Mouse (Mus musculus) embryonic fibroblast, embryonic 13.5 days (primary cell): ENCODE results near the gene Srpk1. TPM values are rescaled to one million over a fixed set of nuclear protein-coding genes. Genes with fewer than 3 reads are reported as not detected.

ENCODE experiments used
- H3K27ac ChIP-seq: 2 replicates; pipeline ENCODE4 v1.5.1; 2012; ENCODE audit warnings: low read length, control low read depth, inconsistent platforms; ENCODE audit not compliant: insufficient read depth
- H3K4me1 ChIP-seq: 2 replicates; pipeline ENCODE4 v1.6.1; 2011; ENCODE audit warnings: low read length; ENCODE audit not compliant: control insufficient read depth, insufficient read depth
- H3K4me3 ChIP-seq: 2 replicates; pipeline ENCODE4 v1.5.1; 2011; ENCODE audit warnings: mild to moderate bottlenecking, control low read depth, low read length; ENCODE audit not compliant: insufficient read depth
- CTCF ChIP-seq: IDR thresholded peaks from 2 replicates; pipeline ENCODE4 v1.5.1; 2011; ENCODE audit warnings: mild to moderate bottlenecking, control low read depth, low read length, moderate library complexity, borderline replicate concordance; ENCODE audit not compliant: insufficient read depth
- POLR2A ChIP-seq: IDR thresholded peaks from 2 replicates; pipeline ENCODE4 v1.6.1; 2011; ENCODE audit warnings: low read depth, mild to moderate bottlenecking, control low read depth, low read length, moderate library complexity
- polyA plus RNA-seq: library from polyadenylated mRNA; stranded (reverse); fragments of >200 nt; gene quantifications from 2 replicates; pipeline ENCODE4 v1.2.4, GENCODE M21; 2011; ENCODE audit warnings: low read depth; ENCODE audit not compliant: missing spikeins, insufficient read length

The Srpk1 gene
- polyA plus RNA-seq, result 115 and 125 TPM in 2 replicates

DNA sequence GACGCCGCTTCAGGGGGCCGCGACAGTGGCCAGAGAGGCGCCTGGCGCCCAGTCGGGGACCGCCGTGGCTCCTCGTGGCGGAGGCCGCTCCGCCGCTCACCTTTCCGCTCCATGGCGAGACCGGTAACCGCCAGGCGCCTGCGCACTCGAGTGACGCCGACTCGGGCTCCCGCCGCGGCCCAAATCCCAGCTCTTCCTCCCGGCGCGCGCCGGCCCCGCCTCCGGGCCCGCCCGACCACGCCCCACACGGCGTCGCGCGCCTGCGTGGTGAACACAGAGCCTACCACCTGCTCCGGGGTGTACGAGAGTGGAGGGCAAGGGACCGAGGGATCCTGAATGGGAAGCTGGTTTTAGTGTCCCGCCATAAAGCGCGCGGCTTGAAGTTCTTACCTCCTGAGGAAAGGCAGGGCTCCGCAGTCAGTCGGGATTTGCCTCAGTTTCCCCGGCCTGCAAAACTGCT is at the start of gene Srpk1:
TSS of gene Srpk1 (minus strand) at position 410 of the 460 bp plus-strand sequence.
- Histone ChIP-seq H3K4me3 (peak within 1 kb of the TSS; percentile 90), H3K27ac (peak within 1 kb of the TSS; percentile 14), H3K4me1 (no peaks in the 10 kb centered on the region)
- TF ChIP-seq POLR2A, result peak; percentile 79
- no peak for TF ChIP-seq CTCF

GRCm38 (mm10) chr17:28659564-28659963 is 37.1 kb upstream of the Srpk1 start:
- no peak overlapping the region for H3K4me3 ChIP-seq
- no peak overlapping the region for H3K27ac ChIP-seq
- H3K4me1 ChIP-seq, result no peaks in the 10 kb centered on the region
- TF ChIP-seq CTCF (no peak), POLR2A (no peak)

GRCm38 (mm10) chr17:28657936-28658335 is 35.4 kb upstream of the Srpk1 start:
- TF ChIP-seq POLR2A, result no peak
- TF ChIP-seq CTCF, result no peak
- Histone ChIP-seq H3K4me1 (no peaks in the 10 kb centered on the region), H3K27ac (no peak overlapping the region), H3K4me3 (no peak overlapping the region)

DNA sequence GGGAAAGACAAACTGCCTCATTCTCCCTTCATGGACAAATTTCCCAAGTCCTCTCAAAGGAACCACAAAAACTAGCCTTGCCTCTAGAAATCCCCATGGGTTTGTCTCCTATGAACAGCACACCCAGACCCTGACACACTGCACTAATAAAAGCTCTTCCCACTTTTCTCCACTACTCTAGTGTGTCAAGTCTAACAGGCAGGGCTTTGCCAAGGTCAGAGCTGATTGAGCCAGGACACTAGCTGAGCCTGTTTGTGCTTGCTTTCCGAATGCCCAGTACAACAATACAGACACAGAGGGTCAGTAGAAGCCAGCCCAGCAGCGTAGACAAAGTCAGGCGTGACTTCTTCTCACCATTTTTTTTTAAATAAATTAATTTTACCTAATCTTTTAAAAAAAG is 27.8 kb upstream of the Srpk1 start:
- no peak overlapping the region for H3K27ac ChIP-seq
- TF ChIP-seq POLR2A (no peak), CTCF (no peak)
- no peaks in the 10 kb centered on the region for H3K4me1 ChIP-seq
- H3K4me3 ChIP-seq, result no peak overlapping the region

DNA sequence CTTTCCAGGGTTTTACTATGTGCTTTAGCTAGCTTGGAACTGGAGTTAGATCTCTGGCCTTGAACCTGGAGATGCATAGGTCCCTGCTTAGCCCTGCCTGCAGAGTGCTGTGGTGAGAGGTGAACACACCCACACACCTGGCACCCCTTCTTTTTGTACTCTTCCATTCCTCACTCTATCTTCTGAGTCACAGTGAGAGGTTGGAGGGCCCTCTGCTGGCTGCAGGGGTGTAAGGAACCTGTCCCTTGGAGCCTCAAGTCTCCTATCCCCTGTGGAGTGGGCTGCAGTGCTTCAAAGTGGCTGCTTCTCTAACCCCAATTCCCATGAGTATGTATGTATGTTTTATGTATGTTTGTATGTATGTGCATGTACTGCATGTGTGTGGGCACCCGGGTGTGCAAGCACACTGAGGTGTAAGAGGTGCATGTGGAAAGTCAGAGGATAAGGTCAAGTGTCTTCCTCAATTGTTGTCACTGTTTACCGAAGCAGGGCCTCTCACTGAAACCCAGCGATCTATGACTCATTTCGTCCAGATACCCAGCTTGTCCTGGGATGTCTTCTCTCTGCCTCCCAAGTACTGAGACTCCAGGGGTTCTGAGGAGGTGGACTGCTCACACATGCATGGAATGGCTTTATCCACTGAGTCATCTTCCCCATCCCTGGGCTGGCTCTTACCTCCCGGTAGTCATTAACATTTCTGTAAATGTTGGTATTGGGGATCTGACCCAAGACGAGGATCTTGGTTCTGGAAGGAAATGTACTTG is 26.3 kb upstream of the Srpk1 start:
- H3K4me1 ChIP-seq, result no peaks in the 10 kb centered on the region
- no peak for TF ChIP-seq POLR2A
- TF ChIP-seq CTCF, result peak; percentile 34; the same call in 1 of the 2 replicates
- H3K4me3 ChIP-seq, result no peak overlapping the region
- H3K27ac ChIP-seq, result no peak overlapping the region

GRCm38 (mm10) chr17:28646221-28646620 is 23.7 kb upstream of the Srpk1 start:
- TF ChIP-seq CTCF (no peak), POLR2A (no peak)
- Histone ChIP-seq H3K4me3 (no peak overlapping the region), H3K27ac (no peak overlapping the region), H3K4me1 (no peaks in the 10 kb centered on the region)

GRCm38 (mm10) chr17:28644112-28644511 is 21.6 kb upstream of the Srpk1 start:
- H3K27ac ChIP-seq, result no peak overlapping the region
- H3K4me3 ChIP-seq, result no peak overlapping the region
- no peaks in the 10 kb centered on the region for H3K4me1 ChIP-seq
- TF ChIP-seq POLR2A (no peak), CTCF (no peak)

GRCm38 (mm10) chr17:28643697-28644096 is 21.2 kb upstream of the Srpk1 start:
- no peak overlapping the region for H3K27ac ChIP-seq
- H3K4me1 ChIP-seq, result no peaks in the 10 kb centered on the region
- TF ChIP-seq CTCF (no peak), POLR2A (no peak)
- no peak overlapping the region for H3K4me3 ChIP-seq

- Histone ChIP-seq H3K27ac (no peak overlapping the region), H3K4me3 (no peak overlapping the region), H3K4me1 (no peaks in the 10 kb centered on the region)
- no peak for TF ChIP-seq CTCF
Measured at GRCm38 (mm10) chr17:28640113-28640512, 17.6 kb upstream of the Srpk1 start.
